Mouse (Mus musculus): Measurements from ENCODE around the gene Vwa7.
"Not testable (repeated sequence)": the region's sequence is repeated elsewhere in the genome, so short reads cannot be mapped to it uniquely, and the experiment has no call there.

- TF ChIP-seq POLR2A (IDR thresholded peaks at IDR 0.05; ENCODE audit: low read depth, low read length); CTCF (IDR thresholded peaks at IDR 0.05; ENCODE audit: borderline replicate concordance, insufficient read depth, low read length): not testable (repeated sequence)
Observed at GRCm38 (mm10) chr17:34969822-34970221, 46.6 kb upstream of the Vwa7 start, which contains the start of gene Gm20481.
